In genomic region chr10:62186882-62187281, GRCm38 (mm10) we compare ENCODE assay signal across 8 mouse cellular contexts. TPM values are rescaled to one million over a fixed set of nuclear protein-coding genes. Genes with fewer than 3 reads are reported as not detected.
DNase-seq lines count a peak whose midpoint lies in the region; ATAC-seq and TF ChIP-seq lines count a peak whose summit lies in the region.

No protein-coding gene starts in this region.

- H3K4me3 ChIP-seq in forebrain, embryonic 12.5 days (replicated peaks): no peak overlapping the region

- TF ChIP-seq CTCF in brain, embryonic 14.5 days (IDR thresholded peaks at IDR 0.05; ENCODE audit: borderline replicate concordance, extremely low read depth, insufficient read depth, insufficient read length): peak; percentile 96

- H3K4me2 ChIP-seq in forebrain, embryonic 12.5 days: no peak overlapping the region

- H3K9me3 ChIP-seq in forebrain, embryonic 12.5 days: no peaks in the 10 kb centered on the region

- H3K36me3 ChIP-seq in forebrain, embryonic 12.5 days (replicated peaks): no peaks in the 10 kb centered on the region

- H3K27me3 ChIP-seq in forebrain, embryonic 12.5 days: peaks cover 17% of the 10 kb centered on the region

- peak; percentile 71 for DNase-seq in ES-CJ7 (ENCODE audit: low read depth, low spot score)
- DNase-seq in brain, embryonic 14.5 days (ENCODE audit: low read depth): peak; percentile 79
- DNase-seq in layer of hippocampus, postnatal 14 days (ENCODE audit: low spot score in 2 of 2): peak; percentile 81
- DNase-seq in lung, postnatal 14 days: peak; percentile 91
- DNase-seq in retina, postnatal 7 days (ENCODE audit: low read depth, low spot score): peak; percentile 64
- DNase-seq in urinary bladder, adult 18-20 months (ENCODE audit: low spot score in 2 of 2): peak; percentile 58 to 86

- H3K9ac ChIP-seq in forebrain, embryonic 12.5 days: no peak overlapping the region

- H3K4me1 ChIP-seq in forebrain, embryonic 12.5 days: no peaks in the 10 kb centered on the region

- peak; percentile 55 for ATAC-seq in forebrain, embryonic 12.5 days (ENCODE audit: low FRiP score)
- ATAC-seq in hematopoietic stem cell, adult 5-6 weeks (replicated peaks in 1 of 2; ENCODE audit: insufficient read depth in 1 of 2, low FRiP score in 2 of 2, low TSS enrichment in 1 of 2, low read depth in 1 of 2, poor library complexity in 2 of 2, severe bottlenecking in 2 of 2): peak; percentile 17 to 36; a peak in 1 of 4 replicates

- no peak overlapping the region for H3K27ac ChIP-seq in forebrain, embryonic 12.5 days

- no peak for TF ChIP-seq POLR2A in brain, embryonic 14.5 days (IDR thresholded peaks at IDR 0.05; ENCODE audit: borderline replicate concordance, extremely low read depth, insufficient read depth, insufficient read length, poor library complexity, severe bottlenecking)

- WGBS in forebrain, embryonic 12.5 days: 21% methylated on average over 7 of the region's 7 CpGs

RNA-seq across cellular contexts. Expression of gene Fam241b, which starts 43.2 kb away (rescaled TPM):
- polyA plus RNA-seq in brain, embryonic 14.5 days (2012; rRNA removed): 72.0 and 92.8 TPM in 2 replicates
- 58.2 and 60.1 TPM in 2 replicates for polyA plus RNA-seq in forebrain, embryonic 12.5 days (2016; fragmentation: Nextera tagmentation; extraction: Ambion mirVana)
- 2.2 and 3.1 TPM in 2 replicates for total RNA-seq in hematopoietic stem cell, adult 5-6 weeks (2017)
- 10 to 100 TPM; 42.7 to 44.1 TPM for total RNA-seq in layer of hippocampus, postnatal 14 days (2021)

RNA-seq across cellular contexts. Expression of gene Tspan15, which starts 44.2 kb away (rescaled TPM):
- polyA plus RNA-seq in brain, embryonic 14.5 days (2012; rRNA removed): 18.6 and 19.0 TPM in 2 replicates
- polyA plus RNA-seq in forebrain, embryonic 12.5 days (2016; fragmentation: Nextera tagmentation; extraction: Ambion mirVana): 11.7 and 13.7 TPM in 2 replicates
- total RNA-seq in hematopoietic stem cell, adult 5-6 weeks (2017): 0.45 TPM in 1 of 2 replicates, not detected in the other
- total RNA-seq in layer of hippocampus, postnatal 14 days (2021): 10 to 100 TPM; 18.0 to 20.0 TPM

RNA-seq across cellular contexts. Expression of gene Neurog3, which starts 54.0 kb away (rescaled TPM):
- 0.07 and 0.43 TPM in 2 replicates for polyA plus RNA-seq in brain, embryonic 14.5 days (2012; rRNA removed)
- 0.65 and 0.67 TPM in 2 replicates for polyA plus RNA-seq in forebrain, embryonic 12.5 days (2016; fragmentation: Nextera tagmentation; extraction: Ambion mirVana)
- total RNA-seq in hematopoietic stem cell, adult 5-6 weeks (2017): not detected in 2 replicates
- not detected for total RNA-seq in layer of hippocampus, postnatal 14 days (2021)

Comparison
In these comparisons a context has a peak if more than half of its experiments do, and no peak if none do; other contexts are left out.
1. RNA of gene Fam241b, which starts 43.2 kb away (total RNA-seq): 42.7 to 44.1 TPM in layer of hippocampus, postnatal 14 days; 2.2 to 3.1 TPM in hematopoietic stem cell, adult 5-6 weeks; every median in the first group is over 10 times any median in the second.
2. RNA of gene Tspan15, which starts 44.2 kb away (total RNA-seq): 18.0 to 20.0 TPM in layer of hippocampus, postnatal 14 days; 0.45 TPM in hematopoietic stem cell, adult 5-6 weeks; every median in the first group is over 10 times any median in the second.
3. Peak in every context shown above with its lines, with median percentiles within 50 percentile points of each other: DNase-seq.